Mouse (Mus musculus): ENCODE data around the gene Ralgps1. TPM values are rescaled to one million over a fixed set of nuclear protein-coding genes. Genes with fewer than 3 reads are reported as not detected.
A peak's percentile ranks its signal among the peaks of the same experiment; 100 is the strongest.

The Ralgps1 gene
- polyA plus RNA-seq, 1 experiment from 2014 or later, result 5.0 TPM

DNA sequence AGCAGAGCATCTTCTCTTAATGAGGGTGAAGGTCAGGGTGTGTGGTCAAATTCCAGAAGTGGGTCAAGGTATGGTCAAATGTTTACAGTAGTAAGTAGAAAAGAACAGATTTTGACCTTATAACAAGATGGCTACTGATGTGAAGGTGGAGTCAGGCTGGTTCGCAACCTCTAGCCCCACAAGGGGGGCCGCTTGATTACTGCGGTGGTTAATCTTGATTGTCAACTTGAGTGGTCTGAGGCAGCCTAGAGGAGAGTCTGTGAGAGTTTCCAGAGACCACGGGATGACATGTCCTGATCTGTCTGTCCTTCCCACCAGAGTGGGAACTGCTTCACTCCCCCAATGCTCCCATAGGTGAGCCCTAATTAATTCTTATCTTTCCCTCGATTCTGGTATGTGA is 29.3 kb upstream of the Ralgps1 start:
- no peaks in the 10 kb centered on the region for H3K27me3 ChIP-seq (ENCODE audit: control insufficient read depth, insufficient read depth, low read length)
- H3K4me1 ChIP-seq (ENCODE audit: control insufficient read depth, insufficient read depth, low read length), result no peaks in the 10 kb centered on the region
- ATAC-seq (ENCODE audit: insufficient number of reproducible peaks, low FRiP score, low TSS enrichment, low read depth), result no peak
- no peaks in the 10 kb centered on the region for H3K36me3 ChIP-seq (ENCODE audit: control insufficient read depth, insufficient read depth, low read length)
- H3K27ac ChIP-seq (replicated peaks; ENCODE audit: low read depth, low read length), result no peak overlapping the region
- H3K4me3 ChIP-seq (ENCODE audit: low read depth, low read length), result no peak overlapping the region
- WGBS, result 76% methylated on average over 5 of the region's 5 CpGs
- H3K9ac ChIP-seq (ENCODE audit: low read length), result no peak overlapping the region
- H3K9me3 ChIP-seq (ENCODE audit: control insufficient read depth, low read length), result no peaks in the 10 kb centered on the region
- H3K4me2 ChIP-seq (ENCODE audit: low read depth, severe bottlenecking), result no peak overlapping the region
- DNase-seq (ENCODE audit: low spot score), result no peak

DNA sequence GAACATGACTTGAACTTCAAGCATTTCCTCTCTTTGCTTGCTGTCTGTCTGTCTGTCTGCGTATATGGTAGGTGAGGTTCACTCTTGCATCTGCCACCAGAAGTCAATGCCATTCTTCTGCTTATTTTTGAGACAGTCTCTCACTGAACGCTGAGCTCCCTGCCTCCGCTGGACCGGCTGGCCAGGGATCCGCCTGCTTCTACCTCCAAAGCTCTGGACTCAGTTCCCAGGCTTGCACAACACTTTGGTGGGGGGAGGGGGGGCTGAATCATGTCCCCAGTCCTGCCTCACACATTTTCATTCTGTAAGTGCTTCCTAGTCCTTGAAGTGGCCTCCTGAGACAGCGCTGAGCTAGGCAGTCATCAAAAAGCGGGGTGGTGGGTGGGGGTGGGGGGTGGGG is 27.8 kb upstream of the Ralgps1 start:
- no peak for DNase-seq (ENCODE audit: low spot score)
- no peak overlapping the region for H3K9ac ChIP-seq (ENCODE audit: low read length)
- no peaks in the 10 kb centered on the region for H3K4me1 ChIP-seq (ENCODE audit: control insufficient read depth, insufficient read depth, low read length)
- no peak overlapping the region for H3K4me2 ChIP-seq (ENCODE audit: low read depth, severe bottlenecking)
- H3K36me3 ChIP-seq (ENCODE audit: control insufficient read depth, insufficient read depth, low read length), result no peaks in the 10 kb centered on the region
- H3K9me3 ChIP-seq (ENCODE audit: control insufficient read depth, low read length), result no peaks in the 10 kb centered on the region
- H3K27me3 ChIP-seq (ENCODE audit: control insufficient read depth, insufficient read depth, low read length), result no peaks in the 10 kb centered on the region
- ATAC-seq (ENCODE audit: insufficient number of reproducible peaks, low FRiP score, low TSS enrichment, low read depth), result no peak
- no peak overlapping the region for H3K4me3 ChIP-seq (ENCODE audit: low read depth, low read length)
- H3K27ac ChIP-seq (replicated peaks; ENCODE audit: low read depth, low read length), result no peak overlapping the region
- 89% methylated on average over 7 of the region's 7 CpGs for WGBS

DNA sequence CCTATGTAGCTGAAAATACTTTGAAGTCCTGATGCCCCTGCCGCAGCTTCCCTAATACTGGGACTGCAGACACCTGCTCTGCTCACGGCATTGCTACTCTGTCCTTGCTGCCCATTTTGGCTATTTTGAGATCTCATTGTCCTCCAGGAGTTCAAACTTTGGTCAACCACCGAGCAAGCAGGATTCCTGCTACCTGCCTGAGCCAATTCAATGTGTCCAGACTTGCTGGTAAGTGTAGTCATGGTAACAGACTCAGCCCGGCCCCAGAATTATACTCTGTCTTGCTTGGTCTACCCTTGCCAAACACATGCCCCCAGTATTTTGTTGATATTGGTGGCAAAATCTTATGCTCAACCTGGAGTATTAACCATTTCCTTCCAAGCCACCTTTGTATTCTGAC is 25.8 kb upstream of the Ralgps1 start:
- 78% methylated on average over 4 of the region's 4 CpGs for WGBS
- ATAC-seq (ENCODE audit: insufficient number of reproducible peaks, low FRiP score, low TSS enrichment, low read depth) (no peak), DNase-seq (ENCODE audit: low spot score) (no peak)
- Histone ChIP-seq H3K36me3 (ENCODE audit: control insufficient read depth, insufficient read depth, low read length) (no peaks in the 10 kb centered on the region), H3K27ac (replicated peaks; ENCODE audit: low read depth, low read length) (no peak overlapping the region), H3K27me3 (ENCODE audit: control insufficient read depth, insufficient read depth, low read length) (no peaks in the 10 kb centered on the region), H3K9ac (ENCODE audit: low read length) (no peak overlapping the region), H3K9me3 (ENCODE audit: control insufficient read depth, low read length) (no peaks in the 10 kb centered on the region), H3K4me2 (ENCODE audit: low read depth, severe bottlenecking) (no peak overlapping the region), H3K4me1 (ENCODE audit: control insufficient read depth, insufficient read depth, low read length) (no peaks in the 10 kb centered on the region), H3K4me3 (ENCODE audit: low read depth, low read length) (no peak overlapping the region)

DNA sequence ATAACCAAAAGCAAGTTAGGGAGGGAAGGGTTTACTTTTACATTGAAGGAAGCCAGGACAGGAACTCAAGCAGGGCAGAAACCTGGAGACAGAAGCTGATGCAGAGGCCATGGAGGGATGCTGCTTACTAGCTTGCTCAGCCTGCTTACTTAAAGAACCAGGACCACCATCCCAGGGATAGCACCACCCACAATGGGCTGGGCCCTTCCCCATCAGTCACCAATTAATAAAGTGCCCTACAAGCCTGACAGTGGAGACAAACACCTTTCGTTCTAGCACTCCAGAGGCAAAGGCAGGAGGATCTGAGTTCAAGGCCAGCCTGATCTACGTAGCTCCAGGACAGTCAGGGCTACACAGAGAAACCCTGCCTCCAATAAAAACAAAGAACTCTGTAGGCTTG is 23.8 kb upstream of the Ralgps1 start:
- H3K9ac ChIP-seq (ENCODE audit: low read length), result no peak overlapping the region
- DNase-seq (ENCODE audit: low spot score), result no peak
- H3K4me2 ChIP-seq (ENCODE audit: low read depth, severe bottlenecking), result no peak overlapping the region
- H3K36me3 ChIP-seq (ENCODE audit: control insufficient read depth, insufficient read depth, low read length), result no peaks in the 10 kb centered on the region
- no peaks in the 10 kb centered on the region for H3K4me1 ChIP-seq (ENCODE audit: control insufficient read depth, insufficient read depth, low read length)
- ATAC-seq (ENCODE audit: insufficient number of reproducible peaks, low FRiP score, low TSS enrichment, low read depth), result no peak
- H3K9me3 ChIP-seq (ENCODE audit: control insufficient read depth, low read length), result no peaks in the 10 kb centered on the region
- 88% methylated on average over 2 of the region's 2 CpGs for WGBS
- H3K27me3 ChIP-seq (ENCODE audit: control insufficient read depth, insufficient read depth, low read length), result no peaks in the 10 kb centered on the region
- H3K27ac ChIP-seq (replicated peaks; ENCODE audit: low read depth, low read length), result no peak overlapping the region
- H3K4me3 ChIP-seq (ENCODE audit: low read depth, low read length), result no peak overlapping the region

DNA sequence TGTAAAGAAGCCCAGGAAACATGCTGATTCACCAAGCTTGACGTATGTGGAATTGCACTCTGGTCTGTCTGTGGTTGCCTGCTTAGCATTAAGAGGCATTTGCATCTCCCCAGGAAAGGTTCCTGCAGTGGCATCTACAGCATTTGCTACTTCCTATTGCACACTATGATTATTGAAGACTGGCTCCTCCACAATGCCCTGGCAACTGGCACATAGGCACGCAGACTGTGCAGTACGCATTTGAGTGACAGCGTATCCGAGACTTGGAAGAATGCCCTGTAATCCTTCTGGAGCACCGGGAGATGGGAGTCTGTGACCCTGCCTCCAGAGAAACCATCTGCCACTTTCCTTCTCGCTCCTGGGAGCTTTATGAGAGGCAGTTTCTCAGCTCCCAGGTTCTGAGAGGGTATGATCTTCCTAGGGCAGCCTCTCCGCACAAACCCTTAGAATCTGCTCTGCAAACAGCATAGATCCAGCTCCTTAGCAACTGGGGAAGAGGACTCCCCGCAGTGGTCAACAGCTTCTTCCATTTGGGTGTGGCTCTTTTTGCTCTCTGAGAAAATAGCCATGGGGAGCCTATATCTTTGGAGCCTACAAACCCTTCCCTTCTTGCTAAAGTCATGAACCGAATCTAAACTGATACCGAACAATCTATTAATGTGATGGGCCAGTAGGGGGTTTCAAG is 22.8 kb upstream of the Ralgps1 start:
- Histone ChIP-seq H3K4me1 (ENCODE audit: control insufficient read depth, insufficient read depth, low read length) (no peaks in the 10 kb centered on the region), H3K4me2 (ENCODE audit: low read depth, severe bottlenecking) (no peak overlapping the region), H3K9me3 (ENCODE audit: control insufficient read depth, low read length) (no peaks in the 10 kb centered on the region), H3K27ac (replicated peaks; ENCODE audit: low read depth, low read length) (no peak overlapping the region), H3K27me3 (ENCODE audit: control insufficient read depth, insufficient read depth, low read length) (no peaks in the 10 kb centered on the region), H3K4me3 (ENCODE audit: low read depth, low read length) (no peak overlapping the region), H3K9ac (ENCODE audit: low read length) (no peak overlapping the region), H3K36me3 (ENCODE audit: control insufficient read depth, insufficient read depth, low read length) (no peaks in the 10 kb centered on the region)
- 85% methylated on average over 11 of the region's 11 CpGs for WGBS
- DNase-seq (ENCODE audit: low spot score) (no peak), ATAC-seq (ENCODE audit: insufficient number of reproducible peaks, low FRiP score, low TSS enrichment, low read depth) (no peak)

DNA sequence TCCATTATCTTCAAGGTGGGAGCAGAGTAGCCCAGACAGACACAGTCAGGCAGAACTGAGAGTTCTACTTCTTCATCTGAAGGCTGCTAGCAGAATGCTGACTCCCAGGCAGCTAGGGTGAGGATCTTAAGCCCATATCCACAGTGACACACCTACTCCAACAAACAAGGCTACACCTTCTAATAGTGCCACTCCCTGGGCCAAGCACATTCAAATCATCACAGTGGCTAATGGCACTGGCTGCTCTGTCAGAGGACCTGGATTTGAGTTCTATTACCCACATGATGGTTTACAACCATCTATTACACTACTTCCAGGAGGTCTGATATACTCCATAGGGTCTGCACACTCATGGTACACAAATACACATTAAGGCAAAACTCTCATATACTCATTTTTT is 21.7 kb upstream of the Ralgps1 start:
- Histone ChIP-seq H3K9ac (ENCODE audit: low read length) (no peak overlapping the region), H3K36me3 (ENCODE audit: control insufficient read depth, insufficient read depth, low read length) (no peaks in the 10 kb centered on the region), H3K4me2 (ENCODE audit: low read depth, severe bottlenecking) (no peak overlapping the region), H3K27ac (replicated peaks; ENCODE audit: low read depth, low read length) (no peak overlapping the region), H3K9me3 (ENCODE audit: control insufficient read depth, low read length) (no peaks in the 10 kb centered on the region), H3K4me1 (ENCODE audit: control insufficient read depth, insufficient read depth, low read length) (no peaks in the 10 kb centered on the region), H3K27me3 (ENCODE audit: control insufficient read depth, insufficient read depth, low read length) (no peaks in the 10 kb centered on the region), H3K4me3 (ENCODE audit: low read depth, low read length) (no peak overlapping the region)
- DNase-seq (ENCODE audit: low spot score) (no peak), ATAC-seq (ENCODE audit: insufficient number of reproducible peaks, low FRiP score, low TSS enrichment, low read depth) (no peak)

DNA sequence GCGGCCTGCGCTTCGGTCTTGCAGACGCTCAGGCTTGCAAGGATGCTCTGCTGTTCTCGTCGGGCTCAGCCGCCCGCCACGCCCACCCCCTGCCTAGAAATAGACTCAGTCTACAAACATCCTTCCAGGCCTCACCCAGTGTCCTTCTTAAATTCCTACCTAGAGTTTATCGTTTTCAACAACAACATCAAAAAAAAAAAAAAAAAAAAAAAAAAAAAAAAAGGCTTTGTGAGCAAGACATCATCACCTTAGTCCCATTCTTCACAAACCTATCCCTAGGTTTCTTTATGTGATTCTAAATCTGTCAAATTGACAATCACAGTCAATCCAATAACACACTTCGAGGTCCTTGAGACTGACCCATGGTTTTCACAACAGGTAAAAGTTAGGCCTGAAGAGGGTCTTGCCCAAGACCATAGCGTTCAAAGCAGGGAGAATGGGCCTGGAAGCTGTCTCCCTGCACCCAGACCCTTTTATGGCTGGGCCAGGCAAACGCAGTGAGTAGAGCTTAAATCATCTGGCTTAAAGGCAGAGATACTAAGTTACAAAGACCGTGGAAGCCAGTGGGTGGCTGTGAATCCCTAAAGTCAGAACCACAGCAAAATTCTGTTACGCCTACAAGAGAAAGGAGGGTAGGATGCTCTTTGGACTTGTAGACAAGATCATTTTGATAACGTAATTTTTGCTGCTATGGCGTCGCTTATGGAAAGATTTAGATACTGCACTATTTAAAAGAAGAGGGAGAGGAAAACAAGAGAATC is 542 bp upstream of the Ralgps1 start:
- 32% methylated on average over 18 of the region's 18 CpGs for WGBS
- Histone ChIP-seq H3K4me2 (ENCODE audit: low read depth, severe bottlenecking) (peak overlapping the region; percentile 72), H3K27me3 (ENCODE audit: control insufficient read depth, insufficient read depth, low read length) (no peaks in the 10 kb centered on the region), H3K36me3 (ENCODE audit: control insufficient read depth, insufficient read depth, low read length) (no peaks in the 10 kb centered on the region), H3K4me1 (ENCODE audit: control insufficient read depth, insufficient read depth, low read length) (0 out of 2 replicates have a peak, but pooled peaks cover 3% of the 10 kb centered on the region), H3K9ac (ENCODE audit: low read length) (no peak overlapping the region), H3K4me3 (ENCODE audit: low read depth, low read length) (peak overlapping the region; percentile 63), H3K9me3 (ENCODE audit: control insufficient read depth, low read length) (no peaks in the 10 kb centered on the region), H3K27ac (replicated peaks; ENCODE audit: low read depth, low read length) (no peak overlapping the region)
- no peak for ATAC-seq (ENCODE audit: insufficient number of reproducible peaks, low FRiP score, low TSS enrichment, low read depth)
- no peak for DNase-seq (ENCODE audit: low spot score)

DNA sequence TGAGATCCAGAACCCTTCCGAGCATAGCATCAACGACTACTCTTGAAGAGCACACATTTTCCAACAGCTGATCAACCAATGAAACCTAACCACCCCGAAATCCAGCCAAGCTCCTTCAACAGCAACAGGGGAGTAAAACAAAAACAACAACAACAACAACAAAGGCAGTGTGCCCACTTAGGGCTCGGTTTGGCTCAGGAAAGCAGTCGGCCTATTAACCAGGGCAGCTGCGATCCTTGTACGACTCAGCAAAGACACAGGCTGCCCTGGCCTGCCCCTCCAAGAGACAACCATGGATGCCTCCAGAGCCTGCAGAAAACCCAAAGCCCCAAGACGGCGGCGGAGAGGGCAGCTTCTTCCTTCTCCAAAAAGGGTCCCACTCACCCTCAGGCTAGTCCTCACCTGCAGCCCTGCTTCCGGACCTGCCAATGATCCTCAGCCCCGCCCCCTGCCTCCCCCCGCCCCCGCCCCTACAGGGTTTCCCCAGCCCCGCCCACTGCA is 960 bp downstream of the Ralgps1 start:
- Histone ChIP-seq H3K9me3 (ENCODE audit: control insufficient read depth, low read length) (no peaks in the 10 kb centered on the region), H3K4me1 (ENCODE audit: control insufficient read depth, insufficient read depth, low read length) (0 out of 2 replicates have a peak, but pooled peaks cover 3% of the 10 kb centered on the region), H3K36me3 (ENCODE audit: control insufficient read depth, insufficient read depth, low read length) (no peaks in the 10 kb centered on the region), H3K4me3 (ENCODE audit: low read depth, low read length) (peak overlapping the region; percentile 63), H3K27ac (replicated peaks; ENCODE audit: low read depth, low read length) (no peak overlapping the region), H3K4me2 (ENCODE audit: low read depth, severe bottlenecking) (peak overlapping the region; percentile 72), H3K9ac (ENCODE audit: low read length) (no peak overlapping the region), H3K27me3 (ENCODE audit: control insufficient read depth, insufficient read depth, low read length) (no peaks in the 10 kb centered on the region)
- WGBS, result 13% methylated on average over 14 of the region's 15 CpGs
- peak; percentile 36; the same call in 1 of the 2 replicates for ATAC-seq (ENCODE audit: insufficient number of reproducible peaks, low FRiP score, low TSS enrichment, low read depth)
- no peak for DNase-seq (ENCODE audit: low spot score)
